In the genomic region with DNA sequence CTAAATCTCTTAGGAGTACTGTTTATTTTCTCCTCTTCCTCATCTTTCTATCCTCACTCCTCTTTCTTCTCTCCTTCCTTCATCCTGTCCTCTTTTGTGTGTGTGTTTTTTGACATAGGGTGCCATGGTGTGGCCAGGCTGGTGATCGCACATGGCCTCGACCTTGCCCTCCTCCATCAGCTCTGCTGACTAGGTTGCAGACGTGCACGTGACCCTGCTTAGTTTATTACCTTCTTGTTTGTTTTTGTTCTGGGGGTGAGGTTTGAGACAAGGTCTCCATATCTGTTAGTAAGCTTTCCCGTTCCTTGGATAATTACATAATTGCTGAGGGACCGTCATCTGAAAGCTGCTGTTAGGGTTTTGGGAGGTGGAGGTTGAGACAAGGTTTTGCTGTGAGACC, we compare ENCODE assay signal across 29 mouse cellular contexts. TPM values are rescaled to one million over a fixed set of nuclear protein-coding genes. Genes with fewer than 3 reads are reported as not detected.
A peak's percentile ranks its signal among the peaks of the same experiment; 100 is the strongest.
DNase-seq lines count a peak whose midpoint lies in the region; ATAC-seq and TF ChIP-seq lines count a peak whose summit lies in the region.
"Had no signal": no experiment of that assay in that cellular context is flagged by ENCODE, and none has a peak within 500 bp of the region (broad histone marks: within the 10 kb centered on the region; RNA-seq: fewer than 3 reads in every experiment).

No protein-coding gene starts in this region.

- H3K9me3 ChIP-seq in intestine, embryonic 16.5 days (ENCODE audit: control insufficient read depth, low read length) = 0 out of 2 replicates have a peak, but pooled peaks cover 3% of the 10 kb centered on the region
- no peaks in the 10 kb centered on the region for H3K9me3 ChIP-seq in hindbrain, embryonic 12.5 days (replicated peaks)
- no peaks in the 10 kb centered on the region for H3K9me3 ChIP-seq in hindbrain, postnatal 0 days (ENCODE audit: low read length)
- H3K9me3 ChIP-seq: embryonic facial prominence, embryonic 10.5 days; embryonic facial prominence, embryonic 15.5 days; forebrain, embryonic 12.5 days; limb, embryonic 12.5 days; liver, embryonic 12.5 days; midbrain, embryonic 13.5 days; neural tube, embryonic 13.5 days had no signal

- no peak overlapping the region for H3K27ac ChIP-seq in intestine, embryonic 16.5 days (ENCODE audit: low read length)
- H3K27ac ChIP-seq in hindbrain, embryonic 12.5 days = no peak overlapping the region
- H3K27ac ChIP-seq in hindbrain, postnatal 0 days = no peak overlapping the region
- H3K27ac ChIP-seq: embryonic facial prominence, embryonic 10.5 days; embryonic facial prominence, embryonic 15.5 days; forebrain, embryonic 12.5 days; hindbrain, embryonic 10.5 days; limb, embryonic 12.5 days; liver, embryonic 12.5 days; macrophage; midbrain, embryonic 13.5 days; neural tube, embryonic 13.5 days had no signal

- TF ChIP-seq CTCF in hindbrain, postnatal 0 days (IDR thresholded peaks at IDR 0.05; ENCODE audit: low read depth) = no peak

- no peak overlapping the region for H3K9ac ChIP-seq in intestine, embryonic 16.5 days (ENCODE audit: low read depth, low read length)
- no peak overlapping the region for H3K9ac ChIP-seq in hindbrain, embryonic 12.5 days
- H3K9ac ChIP-seq in hindbrain, postnatal 0 days (replicated peaks; ENCODE audit: low read length) = no peak overlapping the region
- H3K9ac ChIP-seq: embryonic facial prominence, embryonic 15.5 days; forebrain, embryonic 12.5 days; limb, embryonic 12.5 days; liver, embryonic 12.5 days; liver, postnatal 0 days; midbrain, embryonic 13.5 days; neural tube, embryonic 13.5 days had no signal

- no peak overlapping the region for H3K4me3 ChIP-seq in intestine, embryonic 16.5 days (ENCODE audit: low read length)
- no peak overlapping the region for H3K4me3 ChIP-seq in hindbrain, embryonic 12.5 days
- H3K4me3 ChIP-seq in hindbrain, postnatal 0 days (ENCODE audit: low read length) = no peak overlapping the region
- H3K4me3 ChIP-seq: embryonic facial prominence, embryonic 10.5 days; embryonic facial prominence, embryonic 15.5 days; forebrain, embryonic 12.5 days; hindbrain, embryonic 10.5 days; limb, embryonic 12.5 days; liver, embryonic 12.5 days; midbrain, embryonic 13.5 days; neural tube, embryonic 13.5 days had no signal

- H3K27me3 ChIP-seq in intestine, embryonic 16.5 days (replicated peaks; ENCODE audit: control insufficient read depth, insufficient read depth, low read length) = no peaks in the 10 kb centered on the region
- H3K27me3 ChIP-seq in hindbrain, embryonic 12.5 days = no peaks in the 10 kb centered on the region
- no peaks in the 10 kb centered on the region for H3K27me3 ChIP-seq in hindbrain, postnatal 0 days (ENCODE audit: insufficient read depth, low read length)
- H3K27me3 ChIP-seq: embryonic facial prominence, embryonic 15.5 days; forebrain, embryonic 12.5 days; limb, embryonic 12.5 days; liver, embryonic 12.5 days; midbrain, embryonic 13.5 days; neural tube, embryonic 13.5 days had no signal

- H3K4me1 ChIP-seq in intestine, embryonic 16.5 days (ENCODE audit: control insufficient read depth, insufficient read depth, low read length) = peaks cover 14% of the 10 kb centered on the region
- H3K4me1 ChIP-seq in hindbrain, embryonic 12.5 days = peaks cover 17% of the 10 kb centered on the region
- peaks cover 10% of the 10 kb centered on the region; the same call in 1 of the 2 replicates for H3K4me1 ChIP-seq in hindbrain, postnatal 0 days (ENCODE audit: insufficient read depth, low read length)

- 56% methylated on average over 6 of the region's 6 CpGs for WGBS in intestine, embryonic 16.5 days
- WGBS in hindbrain, embryonic 12.5 days = 94% methylated on average over 6 of the region's 6 CpGs
- 89% methylated on average over 6 of the region's 6 CpGs for WGBS in hindbrain, postnatal 0 days

- H3K36me3 ChIP-seq in intestine, embryonic 16.5 days (ENCODE audit: control insufficient read depth, insufficient read depth, low read length) = peaks cover 4% of the 10 kb centered on the region
- H3K36me3 ChIP-seq in hindbrain, embryonic 12.5 days = 0 out of 2 replicates have a peak, but pooled peaks cover 5% of the 10 kb centered on the region
- H3K36me3 ChIP-seq in hindbrain, postnatal 0 days (ENCODE audit: insufficient read depth, low read length) = peaks cover 4% of the 10 kb centered on the region; the same call in 1 of the 2 replicates

- H3K4me2 ChIP-seq in intestine, embryonic 16.5 days (ENCODE audit: low read depth, low read length) = no peak overlapping the region
- no peak overlapping the region for H3K4me2 ChIP-seq in hindbrain, embryonic 12.5 days (replicated peaks)
- H3K4me2 ChIP-seq in hindbrain, postnatal 0 days (ENCODE audit: low read depth, low read length) = no peak overlapping the region
- H3K4me2 ChIP-seq: embryonic facial prominence, embryonic 15.5 days; forebrain, embryonic 12.5 days; limb, embryonic 12.5 days; liver, embryonic 12.5 days; midbrain, embryonic 13.5 days; neural tube, embryonic 13.5 days had no signal

- peak; percentile 39; the same call in 1 of the 2 replicates for ATAC-seq in intestine, embryonic 16.5 days
- no peak for ATAC-seq in hindbrain, embryonic 12.5 days (ENCODE audit: low FRiP score)
- ATAC-seq in hindbrain, postnatal 0 days = no peak
- ATAC-seq: CD4-positive, CD25-positive, alpha-beta regulatory T cell, adult 4 months; liver, embryonic 12.5 days; liver, postnatal 0 days; lung, postnatal 0 days; midbrain, embryonic 13.5 days had no signal

- DNase-seq in kidney, postnatal 25 days = peak; percentile 35 to 50
- no peak for DNase-seq in kidney, postnatal 10 days
- DNase-seq in adrenal gland, adult 2 months = peak; percentile 73
- DNase-seq in adrenal gland, postnatal 10 days = peak; percentile 36
- DNase-seq in hindbrain, postnatal 0 days (ENCODE audit: low spot score) = no peak
- DNase-seq: cerebellum, adult 2 months; cerebellum, postnatal 14 days; gastrocnemius, postnatal 14 days; heart, postnatal 14 days; kidney, adult 18-20 months; kidney, postnatal 14 days; layer of hippocampus, postnatal 36 days; liver, postnatal 0 days had no signal

RNA-seq across cellular contexts. Expression of gene Brk1, which starts 4.3 kb away (rescaled TPM):
- 100 to 1,000 TPM; 181 to 201 TPM for total RNA-seq in adrenal gland, adult 2 months (2021)
- 113 and 167 TPM in 2 replicates for polyA plus RNA-seq in adrenal gland, adult 2 months (2012; rRNA removed)
- 100 to 1,000 TPM; 139 to 159 TPM for total RNA-seq in adrenal gland, postnatal 10 days (2021)
- polyA plus RNA-seq in intestine, embryonic 16.5 days (2015; fragmentation: Nextera tagmentation; extraction: Ambion mirVana) = 185 and 199 TPM in 2 replicates
- polyA plus RNA-seq in hindbrain, embryonic 12.5 days (2016; fragmentation: Nextera tagmentation; extraction: Ambion mirVana) = 201 and 207 TPM in 2 replicates
- 179 and 211 TPM in 2 replicates for total RNA-seq in hindbrain, postnatal 0 days (2014; rRNA removed)
- polyA plus RNA-seq in hindbrain, postnatal 0 days (2015; fragmentation: Nextera tagmentation; extraction: Ambion mirVana) = 295 TPM in 2 replicates

RNA-seq across cellular contexts. Expression of gene Fancd2os, which starts 8.4 kb away (rescaled TPM):
- under 1 TPM in 1 of 2 experiments, not detected in 1; 0.21 TPM for total RNA-seq in adrenal gland, adult 2 months (2021)
- polyA plus RNA-seq in adrenal gland, adult 2 months (2012; rRNA removed) = 0.15 TPM in 1 of 2 replicates, not detected in the other
- total RNA-seq in adrenal gland, postnatal 10 days (2021) = not detected
- polyA plus RNA-seq in intestine, embryonic 16.5 days (2015; fragmentation: Nextera tagmentation; extraction: Ambion mirVana) = 0.20 TPM in 1 of 2 replicates, not detected in the other
- 0.22 and 0.27 TPM in 2 replicates for polyA plus RNA-seq in hindbrain, embryonic 12.5 days (2016; fragmentation: Nextera tagmentation; extraction: Ambion mirVana)
- 0.54 TPM in 1 of 2 replicates, not detected in the other for total RNA-seq in hindbrain, postnatal 0 days (2014; rRNA removed)
- not detected in 2 replicates for polyA plus RNA-seq in hindbrain, postnatal 0 days (2015; fragmentation: Nextera tagmentation; extraction: Ambion mirVana)
- total RNA-seq: adrenal gland, adult 18-20 months; gastrocnemius, postnatal 14 days; granulocyte monocyte progenitor cell, adult 5-6 weeks; heart, postnatal 14 days; megakaryocyte-erythroid progenitor cell, adult 5-6 weeks had no signal
- polyA plus RNA-seq: CD4-positive, CD25-positive, alpha-beta regulatory T cell, adult 4 months; cerebellum, adult 2 months; embryonic facial prominence, embryonic 15.5 days; limb, embryonic 12.5 days; lung, postnatal 0 days; macrophage; midbrain, embryonic 13.5 days had no signal

RNA-seq across cellular contexts. Expression of gene Vhl, which starts 14.9 kb away (rescaled TPM):
- 10 to 100 TPM; 22.5 to 26.3 TPM for total RNA-seq in adrenal gland, adult 2 months (2021)
- 16.8 and 21.4 TPM in 2 replicates for polyA plus RNA-seq in adrenal gland, adult 2 months (2012; rRNA removed)
- 10 to 100 TPM; 24.7 to 26.3 TPM for total RNA-seq in adrenal gland, postnatal 10 days (2021)
- polyA plus RNA-seq in intestine, embryonic 16.5 days (2015; fragmentation: Nextera tagmentation; extraction: Ambion mirVana) = 27.5 and 30.5 TPM in 2 replicates
- 62.7 and 63.1 TPM in 2 replicates for polyA plus RNA-seq in hindbrain, embryonic 12.5 days (2016; fragmentation: Nextera tagmentation; extraction: Ambion mirVana)
- total RNA-seq in hindbrain, postnatal 0 days (2014; rRNA removed) = 95.7 and 95.9 TPM in 2 replicates
- 65.4 and 66.8 TPM in 2 replicates for polyA plus RNA-seq in hindbrain, postnatal 0 days (2015; fragmentation: Nextera tagmentation; extraction: Ambion mirVana)

RNA-seq across cellular contexts. Expression of gene Irak2, which starts 29.4 kb away (rescaled TPM):
- total RNA-seq in adrenal gland, adult 2 months (2021) = 10 to 100 TPM; 22.4 to 23.6 TPM
- polyA plus RNA-seq in adrenal gland, adult 2 months (2012; rRNA removed) = 17.4 and 20.0 TPM in 2 replicates
- total RNA-seq in adrenal gland, postnatal 10 days (2021) = 10 to 100 TPM; 15.8 to 23.3 TPM
- polyA plus RNA-seq in intestine, embryonic 16.5 days (2015; fragmentation: Nextera tagmentation; extraction: Ambion mirVana) = 15.4 and 19.8 TPM in 2 replicates
- polyA plus RNA-seq in hindbrain, embryonic 12.5 days (2016; fragmentation: Nextera tagmentation; extraction: Ambion mirVana) = 3.2 and 3.4 TPM in 2 replicates
- 12.1 and 13.9 TPM in 2 replicates for total RNA-seq in hindbrain, postnatal 0 days (2014; rRNA removed)
- polyA plus RNA-seq in hindbrain, postnatal 0 days (2015; fragmentation: Nextera tagmentation; extraction: Ambion mirVana) = 4.6 and 4.8 TPM in 2 replicates

Comparison
In these comparisons a context has a peak if more than half of its experiments do, and no peak if none do; other contexts are left out.
1. DNase-seq: peak in kidney, postnatal 25 days (2 of 2), adrenal gland, adult 2 months (single experiment) and adrenal gland, postnatal 10 days (single experiment); none in kidney, postnatal 10 days (single experiment) and hindbrain, postnatal 0 days (single experiment).